Mouse (Mus musculus) midbrain, embryonic 12.5 days (tissue): ENCODE measurements at regions not wholly inside any gene's neighbourhood (a gene's known extent, or its start where the extent isn't known, plus 50 kb on each side); places are given as distances from the start of the nearest gene placed in this dataset.

ENCODE experiments used
- ATAC-seq: fragments of 200-750 bp; cut with Nextera tagmentation; 2 replicates; pipeline ENCODE4 v1.8.0; 2017; ENCODE audit warnings: low read depth, moderate TSS enrichment, moderate library complexity; ENCODE audit not compliant: low FRiP score
- H3K27ac ChIP-seq: fragments of 300-500 bp; sonication (generic); replicated peaks from 2 replicates; pipeline ENCODE4 v1.5.1; 2016; ENCODE audit warnings: mild to moderate bottlenecking
- H3K27me3 ChIP-seq: fragments of 300-500 bp; sonication (generic); 2 replicates; pipeline ENCODE4 v1.6.1; 2016; ENCODE audit warnings: mild to moderate bottlenecking
- H3K36me3 ChIP-seq: fragments of 300-500 bp; sonication (generic); 2 replicates; pipeline ENCODE4 v1.6.1; 2016
- H3K4me1 ChIP-seq: fragments of 300-500 bp; sonication (generic); 2 replicates; pipeline ENCODE4 v1.6.1; 2016
- H3K4me2 ChIP-seq: fragments of 300-500 bp; sonication (generic); replicated peaks from 2 replicates; pipeline ENCODE4 v1.6.1; 2016; ENCODE audit warnings: mild to moderate bottlenecking, moderate library complexity
- H3K4me3 ChIP-seq: fragments of 300-500 bp; sonication (generic); 2 replicates; pipeline ENCODE4 v1.5.1; 2016; ENCODE audit warnings: mild to moderate bottlenecking
- H3K9ac ChIP-seq: fragments of 300-500 bp; sonication (generic); replicated peaks from 2 replicates; pipeline ENCODE4 v1.6.1; 2016; ENCODE audit warnings: mild to moderate bottlenecking, moderate library complexity
- H3K9me3 ChIP-seq: fragments of 300-500 bp; sonication (generic); 2 replicates; pipeline ENCODE4 v1.6.1; 2016; ENCODE audit warnings: mild to moderate bottlenecking
- WGBS: fragments of 180-500 bp; shearing (Covaris S2); methylation state at CpG from one replicate; pipeline ENCODE4 v1.1.7; 2016; 5-methylcytosine and 5-hydroxymethylcytosine counted together

- H3K27ac ChIP-seq, result no peak overlapping the region
- ATAC-seq, result no peak
- H3K36me3 ChIP-seq, result no peaks in the 10 kb centered on the region
- H3K4me1 ChIP-seq, result peaks cover 20% of the 10 kb centered on the region
- H3K27me3 ChIP-seq, result no peaks in the 10 kb centered on the region
- H3K9ac ChIP-seq, result no peak overlapping the region
- H3K4me3 ChIP-seq, result no peak overlapping the region
- 81% methylated on average over 3 of the region's 3 CpGs for WGBS
- no peak overlapping the region for H3K4me2 ChIP-seq
- no peaks in the 10 kb centered on the region for H3K9me3 ChIP-seq
Measured at GRCm38 (mm10) chr10:9272940-9273339, 387.1 kb upstream of the Sash1 start.

- Histone ChIP-seq H3K9ac (no peak overlapping the region), H3K27me3 (no peaks in the 10 kb centered on the region), H3K4me3 (no peak overlapping the region), H3K36me3 (no peaks in the 10 kb centered on the region), H3K9me3 (no peaks in the 10 kb centered on the region), H3K4me2 (0 out of 2 replicates have a peak overlapping the region, but pooled peaks have one; percentile 9), H3K27ac (peak overlapping the region; percentile 64), H3K4me1 (peaks cover 20% of the 10 kb centered on the region)
- peak; percentile 91 for ATAC-seq
- 25% methylated on average over 5 of the region's 5 CpGs for WGBS
Measured at GRCm38 (mm10) chr10:9272243-9272642, 386.4 kb upstream of the Sash1 start.

- 94% methylated on average over 2 of the region's 2 CpGs for WGBS
- Histone ChIP-seq H3K4me3 (no peak overlapping the region), H3K27me3 (no peaks in the 10 kb centered on the region), H3K36me3 (no peaks in the 10 kb centered on the region), H3K9me3 (no peaks in the 10 kb centered on the region), H3K9ac (no peak overlapping the region), H3K27ac (no peak overlapping the region), H3K4me1 (peaks cover 3% of the 10 kb centered on the region; the same call in 1 of the 2 replicates), H3K4me2 (no peak overlapping the region)
- no peak for ATAC-seq
Measured at GRCm38 (mm10) chr10:9265528-9265927, 379.7 kb upstream of the Sash1 start.

- Histone ChIP-seq H3K27ac (no peak overlapping the region), H3K27me3 (no peaks in the 10 kb centered on the region), H3K4me1 (peaks cover 3% of the 10 kb centered on the region; the same call in 1 of the 2 replicates), H3K4me3 (no peak overlapping the region), H3K9me3 (no peaks in the 10 kb centered on the region), H3K36me3 (no peaks in the 10 kb centered on the region), H3K4me2 (no peak overlapping the region), H3K9ac (no peak overlapping the region)
- WGBS, result 38% methylated on average over 12 of the region's 12 CpGs
- no peak for ATAC-seq
Measured at GRCm38 (mm10) chr10:9264309-9265000, 378.6 kb upstream of the Sash1 start.

DNA sequence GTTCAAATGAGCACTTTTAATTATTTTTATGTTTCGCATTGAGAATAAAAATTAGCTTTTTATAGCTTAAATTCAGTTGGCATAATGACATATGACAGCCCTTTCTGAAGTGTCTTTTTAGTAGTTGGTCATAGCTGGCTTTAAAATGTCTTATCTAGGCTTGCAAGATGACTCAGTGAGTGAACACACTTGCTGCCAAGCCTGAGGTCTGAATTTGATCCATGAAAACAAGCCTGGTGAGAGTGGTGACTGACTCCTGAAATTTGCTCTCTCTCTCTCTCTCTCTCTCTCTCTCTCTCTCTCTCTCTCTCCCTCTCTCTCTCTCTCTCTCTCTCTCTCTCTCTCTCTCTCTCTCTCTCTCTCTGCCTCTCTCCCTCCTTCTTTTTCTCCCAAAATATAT is 372.8 kb upstream of the Sash1 start:
- Histone ChIP-seq H3K36me3 (no peaks in the 10 kb centered on the region), H3K4me3 (no peak overlapping the region), H3K4me1 (no peaks in the 10 kb centered on the region), H3K9me3 (no peaks in the 10 kb centered on the region), H3K4me2 (no peak overlapping the region), H3K9ac (no peak overlapping the region), H3K27me3 (no peaks in the 10 kb centered on the region), H3K27ac (no peak overlapping the region)
- no peak for ATAC-seq
- WGBS, result 100% methylated on average over 1 of the region's 1 CpGs

GRCm38 (mm10) chr10:9252941-9253217 is 367.0 kb upstream of the Sash1 start:
- Histone ChIP-seq H3K27me3 (no peaks in the 10 kb centered on the region), H3K36me3 (no peaks in the 10 kb centered on the region), H3K9me3 (no peaks in the 10 kb centered on the region), H3K4me2 (no peak overlapping the region), H3K27ac (peak overlapping the region; percentile 39; the same call in 1 of the 2 replicates), H3K4me1 (peaks cover 7% of the 10 kb centered on the region; the same call in 1 of the 2 replicates), H3K9ac (no peak overlapping the region), H3K4me3 (no peak overlapping the region)
- WGBS, result 13% methylated on average over 3 of the region's 3 CpGs
- ATAC-seq, result no peak

- H3K36me3 ChIP-seq, result no peaks in the 10 kb centered on the region
- no peak overlapping the region for H3K4me2 ChIP-seq
- H3K9me3 ChIP-seq, result no peaks in the 10 kb centered on the region
- H3K9ac ChIP-seq, result no peak overlapping the region
- ATAC-seq, result no peak
- WGBS, result 35% methylated on average over 7 of the region's 7 CpGs
- H3K27ac ChIP-seq, result peak overlapping the region; percentile 39; the same call in 1 of the 2 replicates
- no peaks in the 10 kb centered on the region for H3K27me3 ChIP-seq
- no peak overlapping the region for H3K4me3 ChIP-seq
- peaks cover 7% of the 10 kb centered on the region; the same call in 1 of the 2 replicates for H3K4me1 ChIP-seq
Measured at GRCm38 (mm10) chr10:9252120-9252940, 366.5 kb upstream of the Sash1 start.

GRCm38 (mm10) chr10:9243281-9243618 is 357.4 kb upstream of the Sash1 start:
- H3K4me1 ChIP-seq, result no peaks in the 10 kb centered on the region
- no peaks in the 10 kb centered on the region for H3K27me3 ChIP-seq
- ATAC-seq, result no peak
- no peak overlapping the region for H3K4me2 ChIP-seq
- no peak overlapping the region for H3K9ac ChIP-seq
- H3K36me3 ChIP-seq, result no peaks in the 10 kb centered on the region
- peak overlapping the region; percentile 25; the same call in 1 of the 2 replicates for H3K27ac ChIP-seq
- H3K9me3 ChIP-seq, result no peaks in the 10 kb centered on the region
- H3K4me3 ChIP-seq, result no peak overlapping the region
- WGBS, result 77% methylated on average over 4 of the region's 4 CpGs

DNA sequence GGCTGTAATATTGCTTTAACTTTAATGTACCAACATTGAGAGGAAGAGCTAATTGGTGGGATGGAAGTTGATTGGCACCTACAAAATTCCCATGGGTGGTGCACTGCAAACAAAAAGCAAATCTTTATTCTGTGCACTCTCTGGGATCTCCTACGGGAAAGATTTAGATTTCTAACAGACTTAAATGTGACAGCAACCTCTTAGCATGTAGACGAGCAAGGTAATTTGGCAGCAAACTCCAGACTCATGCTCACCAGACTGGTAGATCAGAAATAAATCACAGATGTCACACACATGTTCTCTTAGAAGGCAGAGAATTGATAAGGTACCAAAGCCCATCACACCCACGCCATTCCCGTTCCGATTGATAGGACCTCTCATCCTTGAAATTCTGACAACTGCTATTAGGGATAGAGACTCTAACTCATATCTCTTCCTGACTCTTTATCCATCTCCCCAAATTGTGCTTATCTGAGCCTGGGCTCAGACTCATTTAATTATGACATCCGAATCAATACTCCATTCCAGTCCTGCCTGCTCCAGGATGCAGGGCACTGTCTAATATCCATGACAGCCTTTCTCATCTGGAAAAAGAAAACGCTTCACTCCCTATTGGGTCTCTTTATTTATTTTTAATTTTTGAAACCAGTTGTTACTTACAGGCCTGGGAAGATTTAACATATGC is 356.9 kb upstream of the Sash1 start:
- Histone ChIP-seq H3K9ac (no peak overlapping the region), H3K27ac (0 out of 2 replicates have a peak overlapping the region, but pooled peaks have one; percentile 25), H3K4me2 (no peak overlapping the region), H3K4me1 (no peaks in the 10 kb centered on the region), H3K36me3 (no peaks in the 10 kb centered on the region), H3K27me3 (no peaks in the 10 kb centered on the region), H3K9me3 (no peaks in the 10 kb centered on the region), H3K4me3 (no peak overlapping the region)
- ATAC-seq, result no peak
- WGBS, result 74% methylated on average over 7 of the region's 7 CpGs

- H3K4me1 ChIP-seq, result no peaks in the 10 kb centered on the region
- no peaks in the 10 kb centered on the region for H3K36me3 ChIP-seq
- H3K4me2 ChIP-seq, result no peak overlapping the region
- no peaks in the 10 kb centered on the region for H3K27me3 ChIP-seq
- 73% methylated on average over 6 of the region's 6 CpGs for WGBS
- no peak overlapping the region for H3K27ac ChIP-seq
- H3K9me3 ChIP-seq, result no peaks in the 10 kb centered on the region
- no peak for ATAC-seq
- H3K4me3 ChIP-seq, result no peak overlapping the region
- no peak overlapping the region for H3K9ac ChIP-seq
Measured at GRCm38 (mm10) chr10:9239956-9240355, 354.1 kb upstream of the Sash1 start.

- Histone ChIP-seq H3K4me1 (peaks cover 3% of the 10 kb centered on the region; the same call in 1 of the 2 replicates), H3K36me3 (no peaks in the 10 kb centered on the region), H3K9ac (no peak overlapping the region), H3K27ac (no peak overlapping the region), H3K4me3 (no peak overlapping the region), H3K9me3 (no peaks in the 10 kb centered on the region), H3K27me3 (no peaks in the 10 kb centered on the region), H3K4me2 (no peak overlapping the region)
- 80% methylated on average over 3 of the region's 3 CpGs for WGBS
- no peak for ATAC-seq
Measured at GRCm38 (mm10) chr10:9231751-9232150, 345.9 kb upstream of the Sash1 start.

- ATAC-seq, result no peak
- no peaks in the 10 kb centered on the region for H3K36me3 ChIP-seq
- no peaks in the 10 kb centered on the region for H3K27me3 ChIP-seq
- no peaks in the 10 kb centered on the region for H3K9me3 ChIP-seq
- H3K4me3 ChIP-seq, result no peak overlapping the region
- peaks cover 3% of the 10 kb centered on the region; the same call in 1 of the 2 replicates for H3K4me1 ChIP-seq
- WGBS, result 69% methylated on average over 11 of the region's 11 CpGs
- H3K4me2 ChIP-seq, result no peak overlapping the region
- H3K27ac ChIP-seq, result no peak overlapping the region
- H3K9ac ChIP-seq, result no peak overlapping the region
Measured at GRCm38 (mm10) chr10:9229116-9229515, 343.2 kb upstream of the Sash1 start.
